ENCODE assay signal across 8 mouse cellular contexts in the genomic region with DNA sequence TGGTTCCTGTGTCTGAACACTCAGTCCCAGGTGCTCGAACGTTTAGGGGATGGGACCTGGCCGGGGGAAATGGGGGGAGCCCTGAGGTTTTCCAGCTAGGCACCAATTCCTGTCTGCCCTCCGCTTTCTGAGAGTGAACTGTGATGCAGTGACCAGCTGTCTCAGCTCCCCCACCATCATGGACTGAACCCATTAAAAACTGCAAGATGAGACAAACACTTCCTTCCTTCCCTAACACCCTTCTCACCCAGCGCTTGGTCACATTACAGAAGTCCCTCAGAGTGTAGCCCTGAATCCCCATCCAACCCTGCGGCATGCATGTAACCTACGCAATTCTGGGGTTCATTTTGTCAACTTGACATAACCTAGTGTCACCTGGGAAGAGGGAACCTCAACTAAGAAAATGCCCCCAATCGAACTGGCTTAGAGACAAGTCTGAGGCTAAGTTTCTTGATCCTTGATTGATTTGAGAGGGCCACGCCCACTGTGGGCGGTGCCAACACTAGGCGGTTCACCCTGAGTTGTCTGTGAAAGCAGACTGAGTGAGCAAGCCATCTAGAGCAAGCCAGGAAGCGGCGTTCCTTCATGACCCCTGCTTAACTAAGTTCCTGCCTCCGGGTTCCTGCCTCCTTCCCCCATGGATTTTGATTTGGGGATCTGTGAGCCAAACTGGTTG. TPM values are rescaled to one million over a fixed set of nuclear protein-coding genes. Genes with fewer than 3 reads are reported as not detected.
DNase-seq lines count a peak whose midpoint lies in the region; ATAC-seq and TF ChIP-seq lines count a peak whose summit lies in the region.

No protein-coding gene starts in this region.

- no peaks in the 10 kb centered on the region for H3K27me3 ChIP-seq in heart, embryonic 16.5 days (ENCODE audit: control insufficient read depth, insufficient read depth, low read length)
- no peaks in the 10 kb centered on the region for H3K27me3 ChIP-seq in lung, embryonic 14.5 days (ENCODE audit: insufficient read depth, low read length)

- 47% methylated on average over 14 of the region's 14 CpGs for WGBS in heart, embryonic 16.5 days
- 28% methylated on average over 14 of the region's 14 CpGs for WGBS in lung, embryonic 14.5 days

- peaks cover 75% of the 10 kb centered on the region for H3K4me1 ChIP-seq in heart, embryonic 16.5 days (ENCODE audit: control insufficient read depth, insufficient read depth, low read length)
- peaks cover 69% of the 10 kb centered on the region for H3K4me1 ChIP-seq in lung, embryonic 14.5 days (ENCODE audit: insufficient read depth)

- H3K4me2 ChIP-seq in heart, embryonic 16.5 days (ENCODE audit: low read depth, low read length): no peak overlapping the region
- H3K4me2 ChIP-seq in lung, embryonic 14.5 days: no peak overlapping the region

- no peaks in the 10 kb centered on the region for H3K36me3 ChIP-seq in heart, embryonic 16.5 days (ENCODE audit: control insufficient read depth, insufficient read depth)
- H3K36me3 ChIP-seq in lung, embryonic 14.5 days (ENCODE audit: insufficient read depth): no peaks in the 10 kb centered on the region

- no peak for TF ChIP-seq CTCF in lung, embryonic 14.5 days (IDR thresholded peaks at IDR 0.05; ENCODE audit: low read depth)

- no peak for ATAC-seq in heart, embryonic 16.5 days (replicated peaks; ENCODE audit: extremely low read depth, insufficient read depth, low FRiP score)
- no peak for ATAC-seq in lung, embryonic 14.5 days (ENCODE audit: insufficient read depth)

- no peak overlapping the region for H3K4me3 ChIP-seq in heart, embryonic 16.5 days (ENCODE audit: low read length)
- no peak overlapping the region for H3K4me3 ChIP-seq in lung, embryonic 14.5 days (ENCODE audit: low read depth, low read length)

- 0 out of 2 replicates have a peak overlapping the region, but pooled peaks have one; percentile 15 for H3K27ac ChIP-seq in heart, embryonic 16.5 days (ENCODE audit: low read length)
- peak overlapping the region; percentile 37; the same call in 1 of the 2 replicates for H3K27ac ChIP-seq in lung, embryonic 14.5 days (ENCODE audit: low read depth)

- no peaks in the 10 kb centered on the region for H3K9me3 ChIP-seq in heart, embryonic 16.5 days (replicated peaks; ENCODE audit: control insufficient read depth, low read length)
- no peaks in the 10 kb centered on the region for H3K9me3 ChIP-seq in lung, embryonic 14.5 days (ENCODE audit: low read depth, low read length)

- no peak overlapping the region for H3K9ac ChIP-seq in heart, embryonic 16.5 days (ENCODE audit: low read length)
- no peak overlapping the region; the same call in 1 of the 2 replicates for H3K9ac ChIP-seq in lung, embryonic 14.5 days

- DNase-seq in adrenal gland, adult 2 months: peak; percentile 61
- DNase-seq in adrenal gland, adult 18-20 months (ENCODE audit: low spot score in 2 of 2): no peak
- peak; percentile 63 for DNase-seq in T-cell, adult 2 months (ENCODE audit: low spot score)
- peak; percentile 64 for DNase-seq in lung, embryonic 14.5 days
- peak; percentile 56 for DNase-seq in retina, embryonic 14.5 days (ENCODE audit: low spot score)
- DNase-seq in ovary, postnatal 10 days (ENCODE audit: low spot score): no peak
- no peak for DNase-seq in cerebellum, adult 8-10 months

RNA-seq across cellular contexts. Expression of a gene that starts 41.9 kb away (rescaled TPM):
- total RNA-seq in adrenal gland, adult 2 months (2021): 100 to 1,000 TPM; 149 to 340 TPM
- 183 and 229 TPM in 2 replicates for polyA plus RNA-seq in adrenal gland, adult 2 months (2012; rRNA removed)
- total RNA-seq in adrenal gland, adult 18-20 months (2021): 100 to 1,000 TPM; 195 to 242 TPM
- polyA plus RNA-seq in heart, embryonic 16.5 days (2015; fragmentation: Nextera tagmentation; extraction: Ambion mirVana): 17.6 and 19.1 TPM in 2 replicates
- polyA plus RNA-seq in lung, embryonic 14.5 days (2014; fragmentation: Nextera tagmentation; extraction: Ambion mirVana): 34.9 and 36.5 TPM in 2 replicates

Comparison
In these comparisons a context has a peak if more than half of its experiments do, and no peak if none do; other contexts are left out.
1. DNase-seq: peak in adrenal gland, adult 2 months (single experiment), T-cell, adult 2 months (single experiment), lung, embryonic 14.5 days (single experiment) and retina, embryonic 14.5 days (single experiment); none in adrenal gland, adult 18-20 months (0 of 2), ovary, postnatal 10 days (single experiment) and cerebellum, adult 8-10 months (single experiment).